Mouse (Mus musculus) myocyte (in vitro differentiated cells): Measurements from ENCODE around the gene Spdye4a.

Experiments used
- CEBPB ChIP-seq: IDR thresholded peaks from 2 replicates; pipeline ENCODE4 v1.6.1; 2011; ENCODE audit warnings: mild to moderate bottlenecking, moderate library complexity; ENCODE audit not compliant: poor library complexity, insufficient read depth, severe bottlenecking
- MAX ChIP-seq: IDR thresholded peaks from one replicate; pipeline ENCODE4 v1.6.1; 2011; ENCODE audit warnings: low read depth, mild to moderate bottlenecking, control low read depth
- MYOD1 ChIP-seq, 3 experiments: IDR thresholded peaks; one replicate each; pipeline ENCODE4 v1.6.1; 2011; ENCODE audit warnings: control low read depth in 2 of 3, low read depth in 2 of 3, mild to moderate bottlenecking in 2 of 3, moderate library complexity in 1 of 3; ENCODE audit not compliant: insufficient read length in 2 of 3, control insufficient read depth in 1 of 3
- POLR2A ChIP-seq: IDR thresholded peaks from one replicate; pipeline ENCODE4 v1.6.1; 2011; ENCODE audit warnings: low read depth, mild to moderate bottlenecking, control low read depth, moderate library complexity; ENCODE audit not compliant: insufficient read length
- POLR2AphosphoS2 ChIP-seq: IDR thresholded peaks from one replicate; pipeline ENCODE4 v1.6.1; 2011; ENCODE audit warnings: low read depth, control low read depth; ENCODE audit not compliant: insufficient read length

- no peak for TF ChIP-seq CEBPB
- no peak for TF ChIP-seq POLR2A
- no peak for TF ChIP-seq POLR2AphosphoS2
- no peak for TF ChIP-seq MYOD1 (IDR thresholded peaks at IDR 0.05; ENCODE audit: control insufficient read depth in 1 of 3, insufficient read length in 2 of 3, low read depth in 2 of 3)
- TF ChIP-seq MAX = no peak
Measured at GRCm38 (mm10) chr5:143255802-143256201, 29.1 kb upstream of the Spdye4a start.
